Mouse (Mus musculus) heart, adult 8-10 months (tissue): ENCODE measurements around the gene Dnmt1. TPM values are rescaled to one million over a fixed set of nuclear protein-coding genes. Genes with fewer than 3 reads are reported as not detected.

Experiments used
- DNase-seq: peaks from one replicate; pipeline ENCODE4 v3.0.0; 2022; ENCODE audit warnings: low spot score
- total RNA-seq, 4 experiments: library from RNA; stranded (reverse); gene quantifications; 2 replicates each; pipeline ENCODE4 v1.2.4; 2022

Gene Dnmt1
- total RNA-seq, 4 experiments from 2014 or later, result 10.8 to 14.5 (median 12.3) TPM

GRCm38 (mm10) chr9:20976961-20977689 lies 17.4 kb upstream of the Dnmt1 start:
- no peak for DNase-seq

DNA sequence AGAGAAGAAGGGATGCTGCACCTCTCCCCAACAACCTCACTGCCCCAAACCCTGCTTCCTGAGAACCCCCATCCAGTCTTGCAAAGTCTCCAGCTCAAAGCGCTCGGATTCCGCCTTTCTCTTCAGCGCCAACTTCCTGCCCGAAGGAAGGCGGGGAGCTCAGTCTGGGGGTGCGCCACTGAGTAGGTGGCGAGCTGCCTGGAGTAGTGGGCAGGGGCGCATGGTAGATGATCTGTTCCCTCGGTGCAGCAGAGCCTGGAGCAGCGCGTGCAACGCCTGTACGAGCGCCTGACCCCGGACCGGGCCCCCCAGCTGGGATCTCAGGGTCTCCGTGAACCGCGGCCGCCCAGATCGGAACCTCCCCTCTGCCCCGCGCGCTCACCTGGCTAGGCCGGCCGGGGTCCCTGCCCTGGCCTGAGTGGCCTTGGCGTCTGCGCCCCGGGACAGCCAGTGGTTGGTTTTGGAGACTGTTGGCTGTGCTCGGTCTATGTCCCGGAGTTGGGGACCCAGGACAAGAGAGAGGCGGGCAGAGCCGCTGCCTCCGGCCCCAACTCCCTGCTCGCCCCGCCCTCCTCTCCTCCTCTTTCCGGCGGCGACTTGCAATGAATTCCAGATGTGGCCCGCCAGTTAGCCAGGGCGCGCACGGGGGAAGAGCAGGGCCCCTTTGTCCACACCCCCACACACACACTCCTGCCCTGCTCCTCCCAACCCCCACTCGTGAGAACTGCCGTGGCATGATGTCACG lies 16.7 kb upstream of the Dnmt1 start, which contains the start of gene S1pr2:
S1pr2 (minus strand) TSS at position 566 of the 745 bp plus-strand sequence.
- peak; percentile 88 for DNase-seq

DNA sequence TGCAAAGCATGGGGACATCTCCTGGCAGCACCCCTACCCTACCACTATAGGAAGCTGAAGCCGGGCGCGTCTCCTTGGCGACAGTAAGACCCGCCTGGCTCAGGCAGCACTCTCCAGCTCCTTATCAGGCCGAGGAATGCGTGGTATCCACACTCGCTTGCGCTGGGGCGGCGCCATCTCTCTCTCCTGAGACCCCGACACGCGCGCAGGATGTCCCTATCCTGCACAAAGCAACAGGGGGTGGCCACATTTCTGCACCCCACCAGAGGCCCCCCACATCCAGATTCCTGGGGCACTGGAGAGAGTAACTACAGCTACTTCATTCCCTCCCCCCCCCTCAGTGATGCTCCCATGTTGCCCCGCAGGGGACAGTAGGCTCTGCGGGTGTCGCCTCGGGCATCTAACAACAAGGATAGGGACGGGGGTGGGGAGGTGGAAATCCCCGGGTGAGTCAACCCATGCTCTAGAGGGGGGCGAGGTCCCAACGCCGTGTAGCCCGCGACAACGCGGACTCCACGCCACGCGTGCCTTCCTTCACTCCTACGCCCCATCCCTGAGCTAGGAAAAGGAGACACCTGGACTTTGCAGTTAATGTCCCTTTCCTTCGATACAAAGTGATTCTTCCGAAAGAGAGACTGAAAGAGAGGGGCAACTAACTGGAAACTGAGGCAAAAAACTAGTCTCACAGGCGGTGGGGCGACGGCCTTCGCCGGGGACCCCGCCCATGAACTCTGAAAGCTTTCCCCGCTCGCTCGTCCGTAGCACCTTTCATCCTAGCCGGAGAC lies 15.9 kb upstream of the Dnmt1 start:
- peak; percentile 44 for DNase-seq

- peak; percentile 49 for DNase-seq
Measured at GRCm38 (mm10) chr9:20973682-20974075, 14.0 kb upstream of the Dnmt1 start.

DNA sequence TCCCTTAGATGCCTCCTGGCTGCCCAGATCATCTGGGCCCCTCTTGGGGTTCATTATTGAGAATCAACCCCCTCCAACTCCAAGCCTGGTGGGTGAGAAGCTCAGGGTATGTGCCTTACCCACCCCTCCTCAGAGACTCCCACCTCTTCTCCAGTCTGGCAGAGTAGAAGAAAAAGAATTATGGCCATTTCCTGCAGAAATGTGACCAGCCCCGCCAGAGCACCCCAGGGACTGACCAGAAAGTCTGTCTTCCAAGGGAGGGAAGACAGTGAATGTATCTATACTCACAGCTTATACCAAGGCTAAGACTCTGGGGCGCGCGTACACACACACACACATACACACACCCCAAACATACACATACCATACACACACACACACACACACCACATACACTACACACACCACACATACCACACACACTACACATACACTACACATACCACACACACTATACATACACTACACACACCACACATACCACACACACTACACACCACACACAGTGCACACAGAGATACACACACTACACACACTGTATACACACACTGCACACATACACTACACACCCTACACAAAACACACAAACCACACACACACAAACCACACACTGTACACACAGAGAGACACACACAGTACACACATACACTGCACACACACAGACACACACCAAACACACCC lies 13.5 kb upstream of the Dnmt1 start:
- no peak for DNase-seq

DNA sequence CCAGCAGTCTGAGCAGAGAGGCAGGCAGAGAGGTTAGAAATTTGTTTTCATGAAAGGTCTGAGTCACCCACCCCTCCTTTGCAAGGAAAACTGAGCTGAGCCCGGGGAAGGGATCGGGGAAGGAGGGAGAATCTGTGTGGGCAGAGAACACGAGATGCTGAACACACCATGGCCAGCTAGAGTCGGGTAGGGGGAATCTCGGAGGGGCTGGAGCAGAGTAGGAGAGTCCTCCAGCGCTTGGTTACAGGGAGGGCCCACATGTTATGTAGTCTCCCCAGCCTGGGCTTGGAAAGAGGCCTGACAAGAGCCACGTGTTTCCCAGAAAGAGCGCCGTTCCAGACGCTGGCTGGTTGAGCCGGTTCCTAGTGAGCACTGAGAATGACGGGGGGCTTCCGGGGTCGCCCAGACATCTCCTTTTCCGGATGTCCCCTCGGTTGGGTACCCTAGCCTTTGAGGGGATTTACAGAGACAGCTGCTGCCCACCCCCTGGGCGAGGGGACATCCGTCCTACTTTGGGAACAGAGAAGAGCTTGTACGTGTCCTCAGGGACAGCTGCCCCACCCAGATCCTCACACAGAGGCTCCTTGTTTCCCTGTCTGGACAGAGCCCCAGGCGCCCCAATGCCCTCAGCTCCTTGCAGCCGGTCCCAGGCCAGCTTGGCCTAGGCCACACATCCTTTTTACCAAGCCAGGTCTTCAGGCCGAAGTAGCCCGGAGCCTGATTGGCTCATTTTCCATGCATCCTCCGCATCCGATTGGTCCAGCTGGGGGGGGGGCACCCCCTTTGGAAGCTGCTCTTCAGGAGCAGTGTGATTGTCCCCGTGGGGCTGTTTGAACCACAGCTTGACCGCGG lies 12.7 kb upstream of the Dnmt1 start:
- DNase-seq, result peak; percentile 64

DNA sequence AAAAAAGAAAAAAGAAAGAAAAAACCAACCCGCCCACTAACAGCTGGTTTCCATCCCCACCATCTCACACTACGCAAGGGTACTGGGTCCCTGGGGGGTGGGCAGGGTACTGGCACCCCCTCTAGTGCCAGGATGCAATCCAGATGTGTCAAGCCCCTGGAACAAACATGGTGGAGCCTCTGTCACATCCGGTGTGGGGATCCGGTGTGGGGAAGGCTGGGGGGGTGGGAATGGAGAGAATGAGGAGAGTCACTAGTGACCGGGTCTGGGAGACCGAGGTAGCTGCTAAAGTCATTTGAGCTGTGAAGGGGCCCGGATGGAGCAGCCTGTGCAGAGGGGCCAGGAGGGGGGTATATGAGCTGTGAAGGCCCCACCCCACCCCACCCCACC lies 12.1 kb upstream of the Dnmt1 start:
- no peak for DNase-seq

GRCm38 (mm10) chr9:20966747-20967146 lies 7.1 kb upstream of the Dnmt1 start:
- no peak for DNase-seq

DNA sequence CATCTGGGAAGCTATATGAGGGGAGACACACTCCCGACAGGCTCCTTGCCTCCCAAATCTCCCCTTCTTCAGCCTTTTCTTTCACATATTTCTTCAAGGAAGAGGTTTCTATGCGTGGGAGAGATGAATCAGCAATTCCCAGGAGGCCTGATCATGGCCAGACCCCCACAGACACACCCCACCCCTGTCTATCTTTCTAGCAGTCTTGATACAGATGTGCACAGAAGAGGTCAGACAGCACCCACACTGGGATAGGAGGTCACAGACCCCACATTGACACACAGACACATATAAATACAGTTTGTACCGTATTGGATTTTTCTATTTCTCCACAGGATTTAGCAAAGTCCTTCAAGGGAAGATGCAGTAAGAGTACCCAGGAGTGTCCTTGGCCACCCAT lies 6.3 kb upstream of the Dnmt1 start:
- no peak for DNase-seq

- DNase-seq, result no peak
Measured at GRCm38 (mm10) chr9:20965606-20966005, 5.9 kb upstream of the Dnmt1 start.

- DNase-seq, result no peak
Measured at GRCm38 (mm10) chr9:20961557-20961956, 1.9 kb upstream of the Dnmt1 start.

GRCm38 (mm10) chr9:20956989-20957388 lies 2.7 kb downstream of the Dnmt1 start:
- no peak for DNase-seq

GRCm38 (mm10) chr9:20952520-20953227 lies 7.0 kb downstream of the Dnmt1 start:
- DNase-seq, result peak; percentile 92

DNA sequence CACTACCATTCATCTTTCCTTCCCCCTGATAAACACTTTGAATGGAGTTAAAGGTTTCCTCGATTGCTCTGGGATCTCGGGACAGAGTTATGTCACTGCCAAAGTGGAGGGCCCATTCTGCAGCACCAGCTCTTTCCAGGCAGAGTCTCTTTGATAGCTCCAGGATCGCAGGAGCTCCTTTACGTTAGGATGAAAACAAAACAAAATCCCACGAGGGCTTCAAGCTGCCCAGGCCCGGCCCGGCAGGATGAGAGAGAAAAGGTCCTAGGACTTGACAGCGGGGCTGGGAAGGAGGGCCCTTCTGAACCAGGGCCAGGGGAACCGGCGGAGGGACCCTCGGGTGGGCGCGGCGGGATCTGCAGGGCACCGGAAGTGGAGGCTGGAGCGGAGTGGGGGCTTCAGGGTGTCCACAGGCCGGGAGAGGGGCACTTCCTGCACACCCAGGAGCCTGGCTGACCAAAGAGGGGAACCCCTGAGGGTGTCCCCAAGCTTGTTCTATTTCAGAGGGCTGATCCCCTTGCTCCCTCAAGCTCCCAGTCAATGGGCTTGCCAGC lies 7.6 kb downstream of the Dnmt1 start:
- DNase-seq, result no peak

GRCm38 (mm10) chr9:20951441-20951840 lies 8.2 kb downstream of the Dnmt1 start:
- DNase-seq, result peak; percentile 36

DNA sequence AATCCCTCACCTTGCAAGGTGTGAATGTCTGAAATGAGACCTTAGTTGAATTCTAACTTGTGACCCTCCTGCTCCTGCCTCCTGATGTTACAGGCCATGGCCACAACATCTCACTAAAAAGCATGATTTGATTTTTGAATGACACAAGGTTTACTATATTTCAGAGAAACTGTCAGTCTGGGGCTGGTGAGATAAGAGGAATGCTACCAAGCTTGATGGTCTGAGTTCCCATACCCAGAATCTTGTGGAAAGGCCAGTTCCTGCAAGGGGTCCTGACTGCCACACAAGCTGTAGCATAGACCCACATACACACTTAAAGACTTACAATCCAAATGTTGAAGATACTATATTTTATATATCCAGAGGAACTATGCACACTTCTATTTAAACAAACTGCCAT lies 9.3 kb downstream of the Dnmt1 start:
- no peak for DNase-seq

GRCm38 (mm10) chr9:20946066-20946880 lies 13.4 kb downstream of the Dnmt1 start:
- DNase-seq, result no peak

DNA sequence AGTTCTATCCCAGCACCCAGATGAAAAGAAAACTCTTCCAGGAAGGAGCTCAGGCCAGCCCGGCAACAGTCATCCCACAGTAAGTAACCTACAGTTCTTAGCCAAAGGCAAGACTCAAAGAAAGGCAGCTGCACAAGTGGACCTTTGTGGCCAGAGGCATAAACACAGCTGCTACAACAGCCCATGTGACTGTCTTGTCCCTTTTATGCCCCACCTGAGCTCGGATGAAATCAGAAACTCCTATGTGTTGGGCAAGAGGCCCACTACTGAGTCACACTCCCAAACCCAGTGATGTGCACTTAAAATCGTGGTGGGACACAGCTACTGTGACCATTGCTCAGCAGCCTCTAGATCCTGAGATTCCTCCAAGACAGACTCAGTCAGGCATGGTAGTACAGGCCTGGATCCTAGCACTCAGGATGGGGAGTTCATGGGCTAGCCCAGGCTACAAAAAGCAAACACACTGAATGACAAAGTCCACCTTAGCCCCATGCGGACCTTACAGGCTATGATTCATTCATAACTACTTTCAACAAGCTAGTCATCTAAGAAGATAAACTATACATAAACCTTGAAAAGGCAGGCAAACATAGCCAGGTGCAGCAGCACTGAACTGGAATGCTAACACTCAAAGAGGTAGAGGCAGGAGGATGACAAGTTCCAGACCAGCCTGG lies 14.9 kb downstream of the Dnmt1 start:
- DNase-seq, result no peak
